Mouse (Mus musculus): ENCODE results near the gene Epha2.

Epha2 gene

GRCm38 (mm10) chr4:141367997-141368791 is 67.2 kb downstream of the Epha2 start, which contains the start of gene Fam131c:
Gene Fam131c (plus strand): TSS chr4:141368220.
- no peak for DNase-seq (ENCODE audit: low spot score)

- no peak for DNase-seq (ENCODE audit: low spot score)
These were observed 71.4 kb downstream of the Epha2 start for GRCm38 (mm10) chr4:141372426-141372825.
